Mouse (Mus musculus): ENCODE measurements around the gene Cbfb. TPM values are rescaled to one million over a fixed set of nuclear protein-coding genes. Genes with fewer than 3 reads are reported as not detected.

The Cbfb gene
- polyA plus RNA-seq, 2 experiments = 75.2 to 101 TPM

DNA sequence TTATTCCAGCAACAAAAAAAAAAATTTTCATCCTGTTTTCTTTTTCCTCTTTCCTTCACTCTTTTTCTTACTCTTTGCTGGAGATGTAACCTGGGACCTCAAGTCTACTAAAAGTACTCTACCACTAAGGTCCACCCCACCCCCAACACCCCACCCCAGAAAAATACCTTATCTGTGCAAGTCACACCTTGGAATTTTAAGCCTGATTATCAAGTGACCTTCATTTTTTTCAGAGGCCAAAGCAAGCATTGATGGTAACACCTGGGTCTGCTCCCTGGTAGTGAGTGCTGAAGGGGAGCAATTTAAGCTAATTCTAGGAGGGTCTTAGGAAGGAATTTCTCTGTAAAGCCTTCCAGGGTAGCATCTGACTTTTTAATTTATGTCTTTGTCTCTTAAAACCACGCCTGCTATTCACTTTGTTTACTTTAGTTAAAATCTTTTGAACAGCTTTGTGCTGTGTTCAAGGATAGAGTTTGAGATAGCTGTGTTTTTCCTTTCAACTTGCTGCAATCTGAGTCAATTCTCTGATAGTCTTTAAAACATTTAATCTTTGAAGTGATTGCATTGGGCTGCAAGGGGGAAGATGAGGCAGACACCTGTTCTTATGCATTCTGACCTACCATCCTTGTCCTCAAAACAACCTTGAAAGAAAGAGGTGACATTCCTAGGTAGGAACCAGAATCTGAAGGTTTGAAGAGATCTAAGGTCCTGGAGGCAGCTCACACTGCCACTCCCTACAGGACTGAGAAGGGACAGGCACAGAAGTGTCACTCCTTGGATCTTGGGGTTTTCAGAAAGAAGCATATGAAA, 62.9 kb downstream of the Cbfb start:
- Histone ChIP-seq H3K4me2 (replicated peaks; ENCODE audit: low read depth, low read length, severe bottlenecking) (no peak overlapping the region), H3K36me3 (ENCODE audit: control insufficient read depth, insufficient read depth, low read length) (peaks cover 27% of the 10 kb centered on the region), H3K9me3 (ENCODE audit: control insufficient read depth, low read length) (no peaks in the 10 kb centered on the region), H3K27me3 (ENCODE audit: control insufficient read depth, insufficient read depth, low read length) (no peaks in the 10 kb centered on the region), H3K27ac (replicated peaks; ENCODE audit: low read depth, low read length) (no peak overlapping the region), H3K4me1 (ENCODE audit: control insufficient read depth, insufficient read depth, low read length) (no peaks in the 10 kb centered on the region), H3K4me3 (replicated peaks; ENCODE audit: low read length) (no peak overlapping the region), H3K9ac (ENCODE audit: low read depth, low read length, severe bottlenecking) (no peak overlapping the region)
- no peak for DNase-seq (ENCODE audit: low spot score)
- no peak for ATAC-seq (ENCODE audit: low FRiP score, low read depth)
- no peak for TF ChIP-seq POLR2A (IDR thresholded peaks at IDR 0.05; ENCODE audit: borderline replicate concordance, extremely low read depth, insufficient read depth, insufficient read length)
- 55% methylated on average over 1 of the region's 1 CpGs for WGBS

GRCm38 (mm10) chr8:105235206-105235605, 64.7 kb downstream of the Cbfb start:
- DNase-seq (ENCODE audit: low spot score) = no peak
- TF ChIP-seq POLR2A (IDR thresholded peaks at IDR 0.05; ENCODE audit: borderline replicate concordance, extremely low read depth, insufficient read depth, insufficient read length) = no peak
- Histone ChIP-seq H3K4me1 (ENCODE audit: control insufficient read depth, insufficient read depth, low read length) (no peaks in the 10 kb centered on the region), H3K4me2 (replicated peaks; ENCODE audit: low read depth, low read length, severe bottlenecking) (no peak overlapping the region), H3K9ac (ENCODE audit: low read depth, low read length, severe bottlenecking) (no peak overlapping the region), H3K4me3 (replicated peaks; ENCODE audit: low read length) (no peak overlapping the region), H3K36me3 (ENCODE audit: control insufficient read depth, insufficient read depth, low read length) (peaks cover 36% of the 10 kb centered on the region), H3K27ac (replicated peaks; ENCODE audit: low read depth, low read length) (no peak overlapping the region), H3K27me3 (ENCODE audit: control insufficient read depth, insufficient read depth, low read length) (no peaks in the 10 kb centered on the region), H3K9me3 (ENCODE audit: control insufficient read depth, low read length) (no peaks in the 10 kb centered on the region)
- 71% methylated on average over 1 of the region's 1 CpGs for WGBS
- no peak for ATAC-seq (ENCODE audit: low FRiP score, low read depth)

DNA sequence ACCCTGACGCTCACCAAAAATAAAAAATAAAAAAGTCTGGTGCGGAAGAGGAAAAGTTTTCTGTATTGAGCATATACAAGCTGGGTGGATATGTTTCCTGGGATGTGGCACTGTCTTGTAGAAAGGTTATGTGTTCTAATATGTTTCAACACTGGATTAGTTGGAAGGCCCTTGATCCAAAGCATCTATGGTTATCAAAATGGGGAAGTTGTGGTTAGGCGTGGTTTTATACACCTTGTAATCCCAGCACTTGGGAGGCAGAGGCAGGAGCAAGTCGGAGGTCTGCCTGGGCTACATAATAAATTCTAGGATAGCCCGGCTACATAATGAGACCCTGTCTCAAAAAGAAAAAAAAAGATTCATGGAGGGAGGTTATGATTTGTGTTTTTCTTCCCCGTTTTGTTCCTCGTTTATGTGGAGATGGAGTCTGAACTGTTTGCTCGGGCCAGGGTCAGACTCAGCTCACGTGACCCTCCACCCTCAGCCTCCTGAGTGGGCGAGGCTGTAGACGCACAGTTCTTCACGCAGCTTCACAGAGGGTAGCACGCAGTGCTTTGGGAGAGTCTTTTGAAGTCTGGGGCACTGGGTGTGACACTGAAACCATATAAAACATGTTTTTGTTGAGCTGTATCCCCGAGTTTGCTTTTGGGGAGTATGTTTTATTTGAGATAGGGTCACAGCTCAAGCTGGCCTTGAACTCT, 67.1 kb downstream of the Cbfb start:
- H3K27me3 ChIP-seq (ENCODE audit: control insufficient read depth, insufficient read depth, low read length) = no peaks in the 10 kb centered on the region
- no peak overlapping the region for H3K4me2 ChIP-seq (replicated peaks; ENCODE audit: low read depth, low read length, severe bottlenecking)
- DNase-seq (ENCODE audit: low spot score) = no peak
- no peak for ATAC-seq (ENCODE audit: low FRiP score, low read depth)
- H3K36me3 ChIP-seq (ENCODE audit: control insufficient read depth, insufficient read depth, low read length) = peaks cover 54% of the 10 kb centered on the region
- no peak for TF ChIP-seq POLR2A (IDR thresholded peaks at IDR 0.05; ENCODE audit: borderline replicate concordance, extremely low read depth, insufficient read depth, insufficient read length)
- H3K9me3 ChIP-seq (ENCODE audit: control insufficient read depth, low read length) = no peaks in the 10 kb centered on the region
- H3K4me1 ChIP-seq (ENCODE audit: control insufficient read depth, insufficient read depth, low read length) = no peaks in the 10 kb centered on the region
- H3K4me3 ChIP-seq (replicated peaks; ENCODE audit: low read length) = no peak overlapping the region
- H3K9ac ChIP-seq (ENCODE audit: low read depth, low read length, severe bottlenecking) = no peak overlapping the region
- WGBS = 87% methylated on average over 14 of the region's 14 CpGs
- H3K27ac ChIP-seq (replicated peaks; ENCODE audit: low read depth, low read length) = no peak overlapping the region

DNA sequence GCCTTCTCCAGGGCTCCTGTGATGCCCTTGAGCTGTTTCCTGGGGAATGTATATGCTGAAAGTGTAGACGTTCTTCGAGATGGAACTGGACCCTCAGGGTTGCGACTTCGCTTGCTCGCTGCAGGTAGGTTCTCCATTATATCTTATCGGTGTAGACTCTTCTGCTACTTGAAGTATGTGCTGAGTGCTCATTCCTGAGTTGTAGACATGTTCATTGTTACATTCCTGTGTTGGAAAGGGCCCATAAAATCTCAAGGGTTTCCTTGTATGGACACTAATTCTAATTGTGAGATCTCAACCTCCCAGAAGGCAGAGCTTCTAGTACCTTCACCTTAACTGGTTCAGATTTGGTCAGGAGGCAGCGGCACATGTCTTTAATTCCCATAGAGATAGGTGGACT, 70.5 kb downstream of the Cbfb start:
- Histone ChIP-seq H3K9ac (ENCODE audit: low read depth, low read length, severe bottlenecking) (no peak overlapping the region), H3K27me3 (ENCODE audit: control insufficient read depth, insufficient read depth, low read length) (no peaks in the 10 kb centered on the region), H3K4me2 (replicated peaks; ENCODE audit: low read depth, low read length, severe bottlenecking) (no peak overlapping the region), H3K36me3 (ENCODE audit: control insufficient read depth, insufficient read depth, low read length) (peaks cover 44% of the 10 kb centered on the region), H3K9me3 (ENCODE audit: control insufficient read depth, low read length) (no peaks in the 10 kb centered on the region), H3K4me3 (replicated peaks; ENCODE audit: low read length) (no peak overlapping the region), H3K4me1 (ENCODE audit: control insufficient read depth, insufficient read depth, low read length) (no peaks in the 10 kb centered on the region), H3K27ac (replicated peaks; ENCODE audit: low read depth, low read length) (no peak overlapping the region)
- WGBS = 97% methylated on average over 7 of the region's 7 CpGs
- TF ChIP-seq POLR2A (IDR thresholded peaks at IDR 0.05; ENCODE audit: borderline replicate concordance, extremely low read depth, insufficient read depth, insufficient read length) = no peak
- no peak for ATAC-seq (ENCODE audit: low FRiP score, low read depth)
- DNase-seq (ENCODE audit: low spot score) = no peak

DNA sequence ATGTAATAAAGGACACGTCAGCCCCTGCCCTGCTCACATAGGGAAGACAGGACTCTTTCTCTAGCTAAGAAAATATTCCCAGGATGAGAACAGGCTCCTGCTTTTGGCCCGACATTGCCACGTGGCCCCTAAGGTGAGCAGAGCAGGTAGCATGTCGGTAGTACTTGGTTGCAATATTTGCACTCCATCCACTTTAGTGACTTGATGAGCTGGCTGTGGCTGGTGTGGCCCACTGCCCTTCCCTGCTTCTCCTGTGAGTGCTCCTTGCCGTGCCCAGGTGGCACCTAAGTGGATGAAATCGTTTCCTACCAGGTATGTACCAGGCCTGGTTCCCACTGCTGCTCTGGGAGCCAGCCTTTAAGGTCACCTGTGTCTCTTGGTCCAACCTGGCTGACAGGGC, 81.5 kb downstream of the Cbfb start:
- Histone ChIP-seq H3K4me1 (ENCODE audit: control insufficient read depth, insufficient read depth, low read length) (peaks cover 14% of the 10 kb centered on the region), H3K27me3 (ENCODE audit: control insufficient read depth, insufficient read depth, low read length) (peaks cover 4% of the 10 kb centered on the region; the same call in 1 of the 2 replicates), H3K4me2 (replicated peaks; ENCODE audit: low read depth, low read length, severe bottlenecking) (no peak overlapping the region), H3K4me3 (replicated peaks; ENCODE audit: low read length) (no peak overlapping the region), H3K9ac (ENCODE audit: low read depth, low read length, severe bottlenecking) (no peak overlapping the region), H3K27ac (replicated peaks; ENCODE audit: low read depth, low read length) (no peak overlapping the region), H3K36me3 (ENCODE audit: control insufficient read depth, insufficient read depth, low read length) (peaks cover 66% of the 10 kb centered on the region), H3K9me3 (ENCODE audit: control insufficient read depth, low read length) (no peaks in the 10 kb centered on the region)
- ATAC-seq (ENCODE audit: low FRiP score, low read depth) (no peak), DNase-seq (ENCODE audit: low spot score) (no peak)
- WGBS = 95% methylated on average over 6 of the region's 6 CpGs
- no peak for TF ChIP-seq POLR2A (IDR thresholded peaks at IDR 0.05; ENCODE audit: borderline replicate concordance, extremely low read depth, insufficient read depth, insufficient read length)
